Mouse (Mus musculus) retina, embryonic 14.5 days (tissue): ENCODE measurements around the gene Sdsl.
A peak's percentile ranks its signal among the peaks of the same experiment; 100 is the strongest.
"Not testable (repeated sequence)": the region's sequence is repeated elsewhere in the genome, so short reads cannot be mapped to it uniquely, and the experiment has no call there.

Source experiments
- DNase-seq: peaks from one replicate; pipeline ENCODE4 v3.0.0-alpha.2; 2015; ENCODE audit warnings: low spot score

Gene Sdsl

GRCm38 (mm10) chr5:120472770-120473169, at the start of gene Sdsl:
TSS of gene Sdsl (minus strand) at chr5:120472810.
- no peak for DNase-seq

- DNase-seq: no peak
Measured at GRCm38 (mm10) chr5:120517552-120517951, 44.9 kb upstream of the Sdsl start.

GRCm38 (mm10) chr5:120516221-120516984, 43.8 kb upstream of the Sdsl start:
- no peak for DNase-seq

- DNase-seq: no peak
Measured at GRCm38 (mm10) chr5:120515451-120515850, 42.8 kb upstream of the Sdsl start.

- DNase-seq: no peak
Measured at GRCm38 (mm10) chr5:120514754-120515153, 42.1 kb upstream of the Sdsl start.

GRCm38 (mm10) chr5:120514031-120514677, 41.5 kb upstream of the Sdsl start:
- DNase-seq: no peak

- no peak for DNase-seq
Measured at GRCm38 (mm10) chr5:120512911-120513555, 40.4 kb upstream of the Sdsl start.

- DNase-seq: no peak
Measured at GRCm38 (mm10) chr5:120511643-120512220, 39.1 kb upstream of the Sdsl start.

- DNase-seq: peak; percentile 97
Measured at GRCm38 (mm10) chr5:120510982-120511642, 38.5 kb upstream of the Sdsl start, which contains the start of gene Slc8b1. TSS of gene Slc8b1 (plus strand) at chr5:120511168.

GRCm38 (mm10) chr5:120507311-120507710, 34.7 kb upstream of the Sdsl start:
- DNase-seq: no peak

GRCm38 (mm10) chr5:120506490-120506889, 33.9 kb upstream of the Sdsl start:
- DNase-seq: no peak

GRCm38 (mm10) chr5:120505781-120506180, 33.2 kb upstream of the Sdsl start:
- no peak for DNase-seq

GRCm38 (mm10) chr5:120505368-120505767, 32.8 kb upstream of the Sdsl start:
- DNase-seq: peak; percentile 78

- DNase-seq: peak; percentile 96
Measured at GRCm38 (mm10) chr5:120503144-120503795, 30.7 kb upstream of the Sdsl start, which contains the start of gene Plbd2. TSS of gene Plbd2 (minus strand) at chr5:120503625.

GRCm38 (mm10) chr5:120502675-120503143, 30.1 kb upstream of the Sdsl start:
- DNase-seq: no peak

GRCm38 (mm10) chr5:120502147-120502621, 29.6 kb upstream of the Sdsl start:
- no peak for DNase-seq

- DNase-seq: not testable (repeated sequence)
Measured at GRCm38 (mm10) chr5:120500609-120501008, 28.0 kb upstream of the Sdsl start.

- DNase-seq: no peak
Measured at GRCm38 (mm10) chr5:120499202-120499601, 26.6 kb upstream of the Sdsl start.

- DNase-seq: no peak
Measured at GRCm38 (mm10) chr5:120497071-120497470, 24.5 kb upstream of the Sdsl start.

- no peak for DNase-seq
Measured at GRCm38 (mm10) chr5:120495703-120496226, 23.2 kb upstream of the Sdsl start.
